Mouse (Mus musculus): ENCODE data around the gene Siglece. TPM values are rescaled to one million over a fixed set of nuclear protein-coding genes. Genes with fewer than 3 reads are reported as not detected.
A peak's percentile ranks its signal among the peaks of the same experiment; 100 is the strongest.
"Not testable (repeated sequence)": the region's sequence is repeated elsewhere in the genome, so short reads cannot be mapped to it uniquely, and the experiment has no call there.

Siglece gene
- under 1 TPM; 0.24 to 0.80 TPM for total RNA-seq (2021)

DNA sequence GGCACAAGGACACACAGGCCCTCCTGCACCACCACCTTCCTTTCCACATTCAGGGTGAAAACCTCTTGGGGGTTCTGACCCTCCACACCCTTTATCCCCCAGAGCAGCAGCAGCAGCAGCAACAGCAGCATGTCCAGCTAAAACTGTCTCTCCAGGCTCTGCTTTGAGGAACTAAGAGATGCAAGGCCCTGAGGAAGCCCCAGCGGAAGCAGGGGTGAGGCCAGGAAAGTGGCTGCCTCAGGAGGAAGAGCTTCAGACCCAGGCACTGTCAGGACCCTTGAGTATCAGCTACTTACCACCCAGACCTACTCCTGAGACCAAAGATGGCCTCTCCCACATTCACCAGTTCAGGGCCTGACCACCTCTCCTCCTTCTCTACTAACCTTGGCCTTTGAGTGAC is at the start of gene Siglece:
Siglece (minus strand) TSS at position 160 of the 400 bp plus-strand sequence.
- intact Hi-C loops (cut with DNase I), result no loop called here
- DNase-seq, result no peak

DNA sequence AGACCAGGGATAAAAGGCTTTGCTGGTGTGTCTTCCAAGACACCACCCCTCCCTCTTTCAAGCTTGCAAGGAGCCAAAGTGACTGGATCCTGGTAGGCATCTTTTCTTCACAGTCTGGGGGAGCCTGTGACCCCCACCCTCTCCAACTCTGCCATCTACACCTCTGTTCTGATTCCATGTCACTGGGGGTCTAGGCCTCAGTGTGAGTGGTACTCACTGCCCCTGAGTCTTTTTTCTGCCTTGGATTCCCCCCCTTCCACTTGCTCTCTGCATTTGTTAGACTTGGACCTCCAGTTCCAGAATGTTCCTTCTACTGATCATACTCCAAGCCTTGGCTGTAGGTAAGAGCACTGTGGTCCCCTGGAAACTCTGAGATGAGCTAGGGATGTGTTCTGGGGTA is 30.2 kb upstream of the Siglece start, which contains the start of gene Klk14:
Klk14 (plus strand) TSS at position 301 of the 400 bp plus-strand sequence.
- intact Hi-C loops (cut with DNase I), result no loop called here
- DNase-seq, result no peak

DNA sequence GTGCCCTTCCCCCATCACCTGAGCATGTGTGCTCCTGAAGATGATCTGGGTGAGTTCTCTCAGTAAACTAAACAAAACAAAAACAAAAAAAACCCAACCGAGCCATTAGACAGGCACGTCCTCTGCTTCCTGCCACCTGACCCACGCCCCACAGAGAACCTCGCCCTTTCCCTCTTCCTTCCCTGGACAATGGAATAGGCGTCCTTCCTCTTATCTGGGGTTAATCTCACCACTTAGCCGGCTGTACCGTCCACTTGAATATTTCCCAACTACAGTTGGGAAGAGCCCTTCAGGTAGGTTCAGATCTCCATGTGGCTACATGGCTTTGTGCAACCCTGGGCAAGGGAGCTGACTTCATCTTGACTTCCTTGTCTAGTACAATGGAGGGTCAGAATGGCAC is 25.1 kb upstream of the Siglece start:
- intact Hi-C loops (cut with DNase I), result no loop called here
- DNase-seq, result no peak

DNA sequence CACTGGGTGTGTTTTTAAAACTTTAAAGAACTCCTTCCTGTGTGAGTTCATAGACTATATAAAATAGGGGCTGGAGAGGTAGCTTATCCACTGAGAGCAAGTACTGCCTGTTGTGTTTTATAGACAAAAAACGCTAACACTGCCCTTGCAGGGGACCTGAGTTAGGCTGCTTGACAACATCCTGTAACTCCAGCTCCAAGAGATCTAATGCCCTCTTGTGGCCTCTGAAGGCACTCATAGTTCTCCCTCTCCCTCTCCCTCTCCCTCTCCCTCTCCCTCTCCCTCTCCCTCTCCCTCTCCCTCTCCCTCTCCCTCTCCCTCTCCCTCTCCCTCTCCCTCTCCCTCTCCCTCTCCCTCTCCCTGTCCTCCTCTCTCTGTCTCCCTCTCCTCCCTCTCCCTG is 22.6 kb upstream of the Siglece start:
- intact Hi-C loops (cut with DNase I); DNase-seq: not testable (repeated sequence)

DNA sequence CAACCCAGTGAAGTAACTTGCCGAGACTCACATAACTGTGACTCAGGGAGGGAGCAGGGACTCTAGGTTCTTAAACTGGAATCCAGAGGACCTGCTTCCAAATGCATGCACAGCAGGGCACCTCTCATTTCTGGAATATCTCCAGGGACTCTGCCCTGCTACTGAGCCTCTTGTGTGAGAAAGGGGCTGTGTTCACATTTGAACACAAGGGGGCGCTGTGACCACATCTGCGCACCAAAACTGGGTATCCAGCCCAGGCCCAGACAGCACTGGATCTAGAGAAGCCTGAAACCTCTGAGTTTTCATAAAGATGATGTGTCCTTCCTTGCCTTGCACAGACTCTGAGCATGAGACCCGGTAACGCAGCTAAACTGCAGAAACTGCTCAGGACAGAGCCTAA is 21.0 kb upstream of the Siglece start:
- DNase-seq, result peak; percentile 67
- intact Hi-C loops (cut with DNase I), result no loop called here

DNA sequence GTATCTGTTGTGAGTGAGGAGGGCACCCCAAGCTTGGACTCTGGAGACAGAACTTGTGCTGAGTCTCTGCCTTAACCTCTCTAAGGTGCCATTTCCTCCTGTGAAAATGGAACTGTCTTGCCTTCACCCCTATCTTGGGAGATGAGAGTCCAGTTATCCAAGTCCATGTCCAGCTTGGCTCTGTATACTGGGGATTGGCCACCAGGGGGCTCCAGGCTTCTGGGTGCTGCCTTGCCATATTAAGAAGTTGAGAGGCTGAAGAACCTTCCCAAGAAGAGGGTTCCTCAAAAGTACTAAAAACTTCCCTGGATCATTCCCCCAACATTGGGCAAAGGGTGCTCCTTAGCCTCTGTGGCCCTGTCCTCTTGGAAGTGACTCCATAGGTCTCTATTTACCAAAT is 18.6 kb upstream of the Siglece start:
- intact Hi-C loops (cut with DNase I), result loop anchor here (10.0 kb wide), 2 partner anchors 94 to 216 kb away; no protein-coding TSS in a partner anchor
- peak; percentile 41 for DNase-seq

DNA sequence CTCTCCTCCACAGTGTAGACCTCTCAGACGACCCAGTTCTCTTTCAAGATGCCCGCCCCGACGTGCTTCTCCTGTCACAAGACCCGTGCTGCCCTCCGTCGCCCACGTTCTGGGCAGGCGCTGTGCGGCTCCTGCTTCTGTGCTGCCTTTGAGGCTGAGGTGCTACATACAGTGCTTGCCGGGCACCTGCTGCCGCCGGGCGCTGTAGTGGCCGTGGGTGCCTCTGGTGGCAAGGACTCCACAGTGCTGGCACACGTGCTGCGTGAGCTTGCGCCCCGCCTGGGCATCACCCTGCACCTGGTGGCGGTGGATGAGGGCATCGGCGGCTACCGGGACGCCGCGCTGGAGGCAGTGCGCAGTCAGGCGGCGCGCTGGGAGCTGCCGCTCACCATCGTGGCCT is 15.1 kb upstream of the Siglece start:
- intact Hi-C loops (cut with DNase I), result loop anchor here (10.0 kb wide), 2 partner anchors 90 to 220 kb away; no protein-coding TSS in a partner anchor
- DNase-seq, result no peak

DNA sequence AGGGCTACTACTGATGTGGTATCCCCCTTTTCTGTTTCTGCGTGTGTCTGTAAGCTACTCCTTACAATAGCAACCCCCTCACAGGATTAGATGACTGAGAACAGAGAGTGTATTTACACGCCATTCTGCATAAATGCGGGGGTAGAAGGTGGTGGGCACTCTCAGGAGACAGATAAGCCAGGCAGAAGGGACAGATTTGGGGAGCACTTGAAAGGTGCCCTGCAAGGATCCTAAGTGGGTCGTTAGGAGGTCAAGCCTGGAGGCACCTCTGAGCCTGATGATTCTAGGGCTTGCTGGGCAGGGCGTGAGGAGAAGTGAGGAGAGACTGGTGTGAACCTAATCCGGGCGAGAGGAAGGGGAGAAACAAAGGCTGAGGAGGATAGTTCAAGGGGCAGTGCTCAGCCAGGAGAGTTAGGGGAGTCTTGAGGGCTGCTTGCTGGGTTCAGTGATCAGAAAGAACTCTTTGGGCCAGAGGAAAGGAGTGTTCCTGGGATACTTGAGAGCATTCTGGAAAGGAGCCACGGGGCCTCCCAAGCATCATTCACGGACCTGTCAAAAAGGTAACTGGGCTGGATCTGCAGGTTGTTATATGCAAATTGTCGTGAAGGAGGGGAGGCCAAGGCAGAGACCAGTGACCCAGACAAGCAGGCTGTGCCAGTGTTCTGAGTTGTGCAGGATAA is 12.8 kb upstream of the Siglece start:
- intact Hi-C loops (cut with DNase I), result loop anchor here (10.0 kb wide), 2 partner anchors 88 to 222 kb away; no protein-coding TSS in a partner anchor
- DNase-seq, result no peak

DNA sequence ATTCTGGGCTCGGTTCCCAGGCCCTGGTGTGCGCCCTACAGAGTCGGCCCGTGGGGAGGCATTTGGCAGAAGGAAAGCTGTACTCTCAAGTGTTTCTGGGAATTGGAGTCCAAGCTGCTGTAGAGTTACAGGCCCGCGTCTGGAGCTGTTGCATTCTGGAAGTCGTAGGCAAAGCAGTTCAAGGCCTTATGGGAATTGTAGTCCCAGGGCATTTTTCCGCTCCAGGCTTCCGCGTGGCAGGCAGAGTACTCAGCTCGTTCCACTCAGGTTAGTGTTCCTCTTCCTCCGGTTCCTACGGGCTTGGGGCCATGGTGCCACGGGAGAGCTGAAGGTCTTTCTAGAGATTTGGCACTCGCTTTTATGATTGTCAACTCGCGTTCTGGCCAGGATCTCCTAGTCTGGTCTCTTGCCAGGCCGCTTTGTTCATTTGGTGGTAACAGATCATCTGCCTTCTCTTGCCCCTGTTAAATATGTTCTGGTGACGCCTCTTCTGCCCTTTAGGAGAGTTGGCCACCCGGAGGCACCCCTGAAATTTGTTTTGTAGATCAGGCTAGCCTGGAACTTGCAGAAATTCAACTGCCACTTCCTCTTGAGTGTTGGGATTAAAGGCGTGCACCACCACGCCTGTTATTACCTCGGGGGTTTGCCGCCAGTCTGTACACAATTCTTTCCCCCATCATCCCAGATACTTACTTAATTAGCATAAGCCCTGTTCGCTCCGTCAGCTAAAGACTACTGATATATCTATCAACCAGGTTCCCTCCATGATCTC is 12.0 kb upstream of the Siglece start, which contains the start of gene Ctu1:
Ctu1 (plus strand) TSS at position 208 of the 772 bp plus-strand sequence.
- intact Hi-C loops (cut with DNase I), result loop anchor here (10.0 kb wide), 2 partner anchors 87 to 223 kb away; no protein-coding TSS in a partner anchor
- peak; percentile 85 for DNase-seq

DNA sequence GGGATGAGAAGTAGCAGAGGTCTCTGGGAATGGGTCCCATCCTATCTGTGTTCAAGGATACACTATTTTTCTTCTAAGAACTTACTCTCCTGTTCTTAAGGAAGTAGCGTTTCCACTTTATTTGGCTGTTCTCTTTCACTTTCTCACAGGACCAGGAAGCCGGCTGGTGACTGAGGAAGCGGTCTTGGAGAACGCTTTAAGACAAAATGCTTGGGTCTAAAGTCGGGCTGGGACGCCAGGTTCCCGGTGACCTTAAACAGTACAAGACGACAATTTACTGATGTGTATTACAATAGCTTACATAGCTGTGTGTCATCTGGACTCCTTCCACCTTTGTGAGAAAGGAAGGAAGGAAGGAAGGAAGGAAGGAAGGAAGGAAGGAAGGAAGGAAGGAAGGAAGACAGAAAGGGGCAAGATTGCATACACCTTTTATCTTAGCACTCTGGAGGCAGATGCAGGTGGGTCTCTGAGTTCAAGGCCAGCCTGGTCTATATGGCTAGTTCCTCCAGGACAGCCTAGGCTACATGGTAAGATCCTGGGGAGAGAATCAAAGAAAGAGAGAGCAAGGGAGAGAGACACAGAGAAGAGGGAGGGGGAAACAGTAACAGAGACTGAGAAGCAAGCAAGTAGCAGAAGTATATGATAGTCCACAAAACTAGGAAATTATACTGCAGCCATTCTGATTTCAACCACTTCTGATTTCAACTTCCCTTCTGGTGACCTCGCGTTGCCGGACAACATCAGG is 11.3 kb upstream of the Siglece start:
- intact Hi-C loops (cut with DNase I), result loop anchor here (10.0 kb wide), 2 partner anchors 86 to 224 kb away; no protein-coding TSS in a partner anchor

DNA sequence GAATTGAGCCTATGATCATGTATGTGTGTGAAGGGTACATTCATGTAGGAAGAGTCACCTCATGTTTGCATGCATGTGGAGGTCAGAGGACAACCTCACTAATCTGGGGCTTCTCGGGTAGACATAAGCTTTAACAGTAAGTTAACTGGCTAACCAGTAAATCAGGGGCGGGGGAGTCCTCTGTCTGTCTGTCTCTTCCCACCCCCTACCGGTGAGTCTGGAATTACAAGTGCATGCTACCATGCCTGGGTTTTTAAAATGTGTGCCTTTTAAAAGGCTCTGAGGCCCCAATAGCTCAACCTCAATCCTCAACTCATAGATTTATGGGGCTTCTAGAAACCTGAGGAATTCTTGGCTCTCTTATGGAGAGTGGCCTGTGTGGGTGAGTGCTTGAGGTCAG is 8.6 kb upstream of the Siglece start:
- intact Hi-C loops (cut with DNase I), result no loop called here
- DNase-seq, result no peak

More for the DNA sequence above, 11.3 kb upstream of the Siglece start:
- DNase-seq, result no peak

DNA sequence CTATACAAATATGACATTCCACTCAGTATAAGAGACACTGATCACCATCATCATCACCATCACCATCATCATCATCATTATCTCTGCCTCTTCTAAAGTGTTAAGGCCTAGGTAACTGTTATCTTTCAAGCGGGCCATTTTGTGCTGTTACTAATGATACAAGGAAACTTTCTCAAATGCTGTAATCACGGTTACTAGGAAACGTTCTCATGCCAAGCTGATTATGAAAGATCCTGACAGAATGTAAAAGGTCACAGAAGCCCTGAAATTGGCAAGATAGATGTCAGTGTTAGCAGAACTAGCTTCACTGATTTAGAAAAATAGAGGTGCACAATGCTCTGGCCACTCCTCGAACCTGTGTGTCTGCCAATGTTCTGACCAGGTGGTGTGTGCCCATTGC is 7.3 kb upstream of the Siglece start:
- DNase-seq; intact Hi-C loops (cut with DNase I): not testable (repeated sequence)

DNA sequence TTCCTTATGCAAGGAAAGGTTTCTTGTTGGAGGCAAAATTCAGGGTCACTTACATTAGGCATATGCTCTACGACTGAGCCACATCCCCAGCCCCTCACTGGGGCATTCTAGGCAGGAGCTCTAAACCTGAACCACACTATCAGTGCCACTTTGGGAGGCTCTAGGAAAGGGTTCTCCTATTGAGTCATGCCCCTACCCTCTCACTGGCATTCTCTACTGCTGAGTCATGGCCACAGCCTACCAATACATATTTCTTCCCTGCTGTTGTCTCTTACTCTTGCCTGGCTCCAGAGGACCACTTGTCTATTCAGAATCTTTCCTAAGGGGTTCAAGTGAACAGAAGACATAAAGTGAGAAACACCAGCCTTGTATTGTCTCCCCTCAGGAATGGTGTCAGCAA is 2.8 kb upstream of the Siglece start:
- intact Hi-C loops (cut with DNase I), result no loop called here

DNA sequence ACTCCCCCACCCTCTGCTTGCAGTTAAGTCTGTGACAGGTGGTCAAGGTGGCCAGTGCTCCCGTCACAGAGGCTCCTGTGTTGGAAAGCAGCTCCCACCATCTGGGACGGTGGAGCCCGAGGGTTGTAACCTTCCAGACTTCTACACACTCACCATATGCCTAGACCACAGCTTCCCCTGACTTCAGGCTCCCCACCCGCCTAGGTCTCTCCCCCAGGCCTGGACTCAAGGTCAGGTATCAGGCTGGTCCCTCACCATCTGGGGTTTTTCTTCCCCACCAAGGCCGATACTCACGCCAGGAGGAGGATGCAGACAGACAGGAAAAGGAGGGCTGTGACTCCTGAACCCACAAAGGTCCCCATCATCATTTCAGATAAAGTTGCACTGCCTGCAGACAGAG is 3.7 kb downstream of the Siglece start:
- intact Hi-C loops (cut with DNase I), result no loop called here
- no peak for DNase-seq

More for the DNA sequence above, 2.8 kb upstream of the Siglece start:
- DNase-seq, result no peak

DNA sequence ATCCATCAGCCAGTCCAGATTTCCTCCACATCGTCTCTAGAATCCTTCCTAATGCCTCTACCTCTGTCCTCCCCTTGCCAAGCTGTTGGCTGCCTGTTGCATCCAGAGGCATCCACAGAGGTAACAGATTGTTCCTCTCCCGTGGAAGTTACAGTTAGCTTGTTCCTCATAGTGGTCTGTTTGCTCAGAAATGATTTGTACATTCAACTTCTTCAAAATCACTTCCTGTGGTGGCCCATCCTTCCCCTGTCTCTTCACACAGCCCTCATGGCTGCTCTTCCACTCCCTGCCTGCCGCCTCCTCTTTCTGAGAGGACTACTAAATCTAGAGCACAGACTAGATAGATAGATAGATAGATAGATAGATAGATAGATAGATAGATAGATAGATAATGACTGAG is 5.4 kb downstream of the Siglece start:
- no peak for DNase-seq
- intact Hi-C loops (cut with DNase I), result no loop called here

DNA sequence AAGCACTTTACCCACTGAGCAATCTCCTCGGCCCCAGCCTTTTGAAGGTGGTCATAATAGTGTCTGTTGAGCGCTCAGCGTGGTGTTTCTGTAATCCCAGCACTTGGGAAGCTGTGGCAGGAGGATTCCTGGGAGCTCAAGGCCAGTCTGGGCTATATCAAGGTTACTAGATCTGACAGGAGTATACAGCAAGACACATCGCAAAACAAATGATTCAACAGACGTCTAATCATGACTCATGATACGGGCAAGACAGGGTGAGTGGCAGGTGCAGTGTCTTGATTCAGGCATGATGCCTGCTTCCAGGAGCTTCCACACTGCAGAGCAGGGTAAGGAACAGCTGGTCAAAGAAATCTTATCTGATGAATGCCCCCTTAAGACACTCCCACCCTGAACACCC is 7.3 kb downstream of the Siglece start:
- intact Hi-C loops (cut with DNase I), result no loop called here

DNA sequence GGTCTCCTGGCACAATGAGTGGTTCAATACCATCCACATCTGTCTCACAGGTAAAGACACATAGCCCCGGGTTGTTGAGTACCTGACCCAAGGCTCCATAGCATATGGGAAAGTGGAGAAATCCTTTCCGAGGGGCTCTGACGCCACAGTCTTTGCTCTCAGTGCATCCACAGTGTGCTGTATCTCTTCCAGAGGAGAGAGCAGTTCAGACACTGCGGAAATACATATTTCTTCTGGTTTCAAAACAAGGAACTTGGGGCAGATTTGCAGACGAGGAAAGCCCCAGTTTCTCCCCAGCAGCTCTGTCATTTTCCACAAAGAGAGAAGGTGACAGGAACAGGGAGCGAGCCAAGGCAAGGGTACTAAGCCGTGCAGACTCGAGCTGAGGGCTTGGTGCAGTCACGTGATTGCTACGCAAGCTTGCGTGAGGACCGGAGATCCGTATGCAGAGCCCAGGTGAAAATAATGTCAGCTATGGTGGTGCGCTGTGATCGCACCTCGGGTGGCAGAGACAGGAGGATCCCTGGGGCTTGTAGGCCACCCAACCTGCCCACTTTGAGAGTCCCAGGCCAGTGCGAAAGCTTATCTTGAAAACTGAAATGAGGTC is 16.8 kb downstream of the Siglece start:
- no peak for DNase-seq
- intact Hi-C loops (cut with DNase I), result no loop called here

More for the DNA sequence above, 7.3 kb downstream of the Siglece start:
- DNase-seq, result no peak

DNA sequence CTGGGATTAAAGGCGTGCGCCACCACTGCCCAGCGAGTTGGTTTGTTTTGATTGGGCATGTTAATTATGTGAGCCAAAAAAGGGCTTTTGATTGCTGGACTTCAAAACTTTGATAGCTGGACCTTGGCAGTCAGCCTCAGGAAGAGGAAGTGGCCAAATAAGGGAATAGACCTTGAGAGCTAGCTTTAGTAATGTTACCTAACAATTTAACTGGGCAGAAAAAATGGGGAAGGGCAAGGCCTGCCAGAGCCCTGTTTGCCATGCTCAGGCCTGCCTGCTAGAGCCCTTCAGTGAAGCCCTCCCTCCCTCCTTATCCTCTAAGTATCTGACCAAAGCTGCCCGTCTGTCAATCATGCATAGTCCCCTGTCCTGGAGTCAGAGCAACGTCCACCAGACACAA is 17.4 kb downstream of the Siglece start:
- DNase-seq, result no peak
- intact Hi-C loops (cut with DNase I), result no loop called here

DNA sequence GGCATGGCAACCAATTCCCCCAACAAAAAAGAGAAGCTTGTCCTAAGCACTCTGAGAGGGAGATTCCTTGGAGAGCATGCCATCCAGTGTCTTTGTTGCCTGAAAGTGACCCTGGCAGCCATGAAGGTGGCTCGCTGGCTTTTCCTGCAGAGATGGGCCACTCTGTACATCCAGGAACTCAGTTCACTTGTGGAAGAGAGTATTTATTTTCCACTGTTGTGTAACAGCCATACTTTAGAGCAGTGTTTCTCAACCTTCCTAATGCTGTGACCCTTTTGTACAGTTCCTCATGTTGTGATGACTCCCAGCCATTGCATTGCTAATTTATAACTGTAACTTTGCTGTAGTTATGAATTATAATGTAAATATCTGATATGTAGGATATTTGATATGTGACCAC is 22.8 kb downstream of the Siglece start:
- intact Hi-C loops (cut with DNase I), result no loop called here
- no peak for DNase-seq

DNA sequence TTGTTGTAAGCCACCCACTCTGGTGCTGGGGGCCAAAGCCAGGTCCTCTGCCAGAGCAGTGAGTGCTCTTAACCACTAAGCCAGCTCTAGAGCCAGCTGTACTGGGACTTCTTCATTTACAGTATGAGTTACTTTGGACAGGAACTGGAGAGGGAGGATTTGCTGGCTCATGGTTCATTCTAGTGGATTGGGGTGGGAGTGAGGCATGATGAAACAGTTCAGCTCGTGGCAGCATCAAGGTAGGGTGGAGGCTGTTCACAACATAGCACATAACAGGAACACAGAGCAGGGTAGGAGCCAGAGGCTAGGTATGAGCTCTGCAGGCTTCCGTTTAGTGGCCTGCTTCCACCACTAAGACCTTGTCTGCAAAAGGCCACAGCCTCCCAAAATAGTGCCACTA is 23.8 kb downstream of the Siglece start:
- no peak for DNase-seq

DNA sequence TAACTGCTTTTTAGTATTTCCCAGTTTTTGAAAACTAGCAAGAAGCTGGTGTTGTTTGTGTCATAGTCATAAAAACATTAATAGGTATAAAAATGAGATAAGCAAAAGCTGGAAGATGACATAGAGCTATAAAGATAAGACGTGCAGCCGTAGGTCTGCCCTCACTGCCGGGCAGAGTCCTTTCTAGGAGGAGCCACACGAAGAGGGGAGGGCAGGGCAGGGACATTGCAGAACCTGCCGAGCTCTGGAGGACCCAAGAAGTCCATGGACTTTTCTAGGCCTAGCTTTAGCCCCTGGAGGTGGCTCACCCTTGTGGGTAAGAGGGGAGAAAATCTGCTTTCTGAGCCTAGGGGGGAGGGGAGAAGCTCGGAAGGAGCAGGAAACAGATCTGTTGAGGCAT is 25.5 kb downstream of the Siglece start, which contains the start of gene Ceacam18:
Ceacam18 (plus strand) TSS at position 208 of the 400 bp plus-strand sequence.
- intact Hi-C loops (cut with DNase I), result no loop called here
- no peak for DNase-seq

More for the DNA sequence above, 23.8 kb downstream of the Siglece start:
- intact Hi-C loops (cut with DNase I), result no loop called here
